Mouse (Mus musculus) limb, embryonic 11.5 days (tissue): ENCODE data around the gene Gsdme. TPM values are rescaled to one million over a fixed set of nuclear protein-coding genes. Genes with fewer than 3 reads are reported as not detected.

Source experiments
- ATAC-seq: fragments of 200-750 bp; cut with Nextera tagmentation; 2 replicates; pipeline ENCODE4 v1.8.0; 2017; ENCODE audit warnings: low read depth; ENCODE audit not compliant: insufficient number of reproducible peaks, low FRiP score, low TSS enrichment
- DNase-seq: peaks from one replicate; pipeline ENCODE4 v3.0.0-alpha.2; 2015; ENCODE audit warnings: low spot score
- H3K27ac ChIP-seq: fragments of 300-500 bp; sonication (generic); replicated peaks from 2 replicates; pipeline ENCODE4 v1.5.1; 2014; ENCODE audit warnings: low read depth, mild to moderate bottlenecking, low read length
- H3K27me3 ChIP-seq: fragments of 300-500 bp; sonication (generic); 2 replicates; pipeline ENCODE4 v1.6.1; 2014; ENCODE audit warnings: mild to moderate bottlenecking, low read length, mixed read lengths; ENCODE audit not compliant: control insufficient read depth, insufficient read depth
- H3K36me3 ChIP-seq: fragments of 300-500 bp; sonication (generic); 2 replicates; pipeline ENCODE4 v1.6.1; 2014; ENCODE audit warnings: mild to moderate bottlenecking, low read length, moderate library complexity, mixed read lengths; ENCODE audit not compliant: control insufficient read depth, insufficient read depth
- H3K4me1 ChIP-seq: fragments of 300-500 bp; sonication (generic); 2 replicates; pipeline ENCODE4 v1.6.1; 2014; ENCODE audit warnings: low read length, mixed read lengths; ENCODE audit not compliant: control insufficient read depth, insufficient read depth
- H3K4me2 ChIP-seq: fragments of 300-500 bp; sonication (generic); 2 replicates; pipeline ENCODE4 v1.6.1; 2014; ENCODE audit warnings: low read depth, mild to moderate bottlenecking, moderate library complexity; ENCODE audit not compliant: severe bottlenecking
- H3K4me3 ChIP-seq: fragments of 300-500 bp; sonication (generic); 2 replicates; pipeline ENCODE4 v1.5.1; 2014; ENCODE audit warnings: low read depth, low read length
- H3K9ac ChIP-seq: fragments of 300-500 bp; sonication (generic); 2 replicates; pipeline ENCODE4 v1.6.1; 2014; ENCODE audit warnings: mild to moderate bottlenecking, low read length
- H3K9me3 ChIP-seq: fragments of 300-500 bp; sonication (generic); 2 replicates; pipeline ENCODE4 v1.6.1; 2016; ENCODE audit warnings: low read length; ENCODE audit not compliant: control insufficient read depth
- WGBS: fragments of 180-500 bp; shearing (Covaris S2); extraction: QIAGEN DNeasy Blood & Tissue Kit; methylation state at CpG from one replicate; pipeline ENCODE4 v1.1.7; 2014; 5-methylcytosine and 5-hydroxymethylcytosine counted together
- polyA plus RNA-seq: library from polyadenylated mRNA; unstranded; fragments of >200 nt; fragmentation: Nextera tagmentation; extraction: Ambion mirVana; gene quantifications from 2 replicates; pipeline ENCODE4 v1.2.1, GENCODE M21; 2014

Gene Gsdme
- polyA plus RNA-seq, 1 experiment from 2014 or later = 43.1 TPM

GRCm38 (mm10) chr6:50261201-50261921 is 2.3 kb downstream of the Gsdme start:
- H3K36me3 ChIP-seq = no peaks in the 10 kb centered on the region
- ATAC-seq (peak; percentile 47; the same call in 1 of the 2 replicates), DNase-seq (peak; percentile 91)
- H3K27me3 ChIP-seq = no peaks in the 10 kb centered on the region
- H3K4me2 ChIP-seq = peak overlapping the region; percentile 62
- peak overlapping the region; percentile 39 for H3K4me3 ChIP-seq
- WGBS = 3% methylated on average over 28 of the region's 35 CpGs
- no peak overlapping the region for H3K27ac ChIP-seq
- peak overlapping the region; percentile 52 for H3K9ac ChIP-seq
- no peaks in the 10 kb centered on the region for H3K4me1 ChIP-seq
- no peaks in the 10 kb centered on the region for H3K9me3 ChIP-seq

- H3K4me1 ChIP-seq = no peaks in the 10 kb centered on the region
- ATAC-seq = no peak
- 80% methylated on average over 5 of the region's 5 CpGs for WGBS
- H3K27ac ChIP-seq = no peak overlapping the region
- H3K36me3 ChIP-seq = no peaks in the 10 kb centered on the region
- no peak overlapping the region for H3K4me2 ChIP-seq
- no peaks in the 10 kb centered on the region for H3K27me3 ChIP-seq
- H3K9me3 ChIP-seq = no peaks in the 10 kb centered on the region
- no peak for DNase-seq
- no peak overlapping the region for H3K9ac ChIP-seq
- H3K4me3 ChIP-seq = no peak overlapping the region
Observed at GRCm38 (mm10) chr6:50255356-50255755, 8.3 kb downstream of the Gsdme start.

- Histone ChIP-seq H3K27ac (no peak overlapping the region), H3K4me1 (no peaks in the 10 kb centered on the region), H3K4me2 (no peak overlapping the region), H3K9ac (no peak overlapping the region), H3K4me3 (no peak overlapping the region), H3K27me3 (no peaks in the 10 kb centered on the region), H3K9me3 (no peaks in the 10 kb centered on the region), H3K36me3 (no peaks in the 10 kb centered on the region)
- whole genome bisulfite sequencing = 79% methylated on average over 10 of the region's 10 CpGs
- ATAC-seq = no peak
- DNase-seq = no peak
Observed at GRCm38 (mm10) chr6:50254723-50255184, 8.9 kb downstream of the Gsdme start.

- WGBS = 80% methylated on average over 5 of the region's 5 CpGs
Observed at GRCm38 (mm10) chr6:50252690-50253089, 11.0 kb downstream of the Gsdme start.

GRCm38 (mm10) chr6:50247791-50248190 is 15.9 kb downstream of the Gsdme start:
- ATAC-seq = no peak
- 91% methylated on average over 4 of the region's 4 CpGs for WGBS
- Histone ChIP-seq H3K9ac (no peak overlapping the region), H3K4me3 (no peak overlapping the region), H3K27ac (no peak overlapping the region), H3K4me2 (no peak overlapping the region), H3K4me1 (no peaks in the 10 kb centered on the region), H3K27me3 (no peaks in the 10 kb centered on the region), H3K36me3 (no peaks in the 10 kb centered on the region), H3K9me3 (no peaks in the 10 kb centered on the region)
- no peak for DNase-seq

More at GRCm38 (mm10) chr6:50252690-50253089, 11.0 kb downstream of the Gsdme start:
- DNase-seq = no peak
- Histone ChIP-seq H3K4me3 (no peak overlapping the region), H3K9ac (no peak overlapping the region), H3K4me2 (no peak overlapping the region), H3K27ac (no peak overlapping the region), H3K36me3 (no peaks in the 10 kb centered on the region), H3K27me3 (no peaks in the 10 kb centered on the region), H3K9me3 (no peaks in the 10 kb centered on the region), H3K4me1 (no peaks in the 10 kb centered on the region)
- ATAC-seq = no peak

GRCm38 (mm10) chr6:50247356-50247755 is 16.3 kb downstream of the Gsdme start:
- Histone ChIP-seq H3K4me1 (no peaks in the 10 kb centered on the region), H3K27ac (no peak overlapping the region), H3K9me3 (no peaks in the 10 kb centered on the region), H3K9ac (no peak overlapping the region), H3K27me3 (no peaks in the 10 kb centered on the region), H3K4me2 (no peak overlapping the region), H3K36me3 (no peaks in the 10 kb centered on the region), H3K4me3 (no peak overlapping the region)
- 76% methylated on average over 2 of the region's 2 CpGs for WGBS
- no peak for DNase-seq
- no peak for ATAC-seq

- no peaks in the 10 kb centered on the region for H3K4me1 ChIP-seq
- no peaks in the 10 kb centered on the region for H3K36me3 ChIP-seq
- H3K4me2 ChIP-seq = no peak overlapping the region
- 82% methylated on average over 4 of the region's 4 CpGs for WGBS
- H3K27me3 ChIP-seq = no peaks in the 10 kb centered on the region
- DNase-seq (no peak), ATAC-seq (no peak)
- no peak overlapping the region for H3K4me3 ChIP-seq
- no peak overlapping the region for H3K27ac ChIP-seq
- H3K9ac ChIP-seq = no peak overlapping the region
- H3K9me3 ChIP-seq = no peaks in the 10 kb centered on the region
Observed at GRCm38 (mm10) chr6:50244967-50245366, 18.7 kb downstream of the Gsdme start.

GRCm38 (mm10) chr6:50244126-50244525 is 19.5 kb downstream of the Gsdme start:
- WGBS = 79% methylated on average over 4 of the region's 4 CpGs
- no peaks in the 10 kb centered on the region for H3K27me3 ChIP-seq
- H3K4me3 ChIP-seq = no peak overlapping the region
- ATAC-seq (no peak), DNase-seq (no peak)
- H3K4me1 ChIP-seq = no peaks in the 10 kb centered on the region
- no peaks in the 10 kb centered on the region for H3K36me3 ChIP-seq
- no peaks in the 10 kb centered on the region for H3K9me3 ChIP-seq
- no peak overlapping the region for H3K9ac ChIP-seq
- no peak overlapping the region for H3K27ac ChIP-seq
- no peak overlapping the region for H3K4me2 ChIP-seq

GRCm38 (mm10) chr6:50240437-50240836 is 23.2 kb downstream of the Gsdme start:
- DNase-seq (no peak), ATAC-seq (no peak)
- 38% methylated on average over 5 of the region's 5 CpGs for whole genome bisulfite sequencing
- Histone ChIP-seq H3K27me3 (no peaks in the 10 kb centered on the region), H3K36me3 (no peaks in the 10 kb centered on the region), H3K9me3 (no peaks in the 10 kb centered on the region), H3K27ac (no peak overlapping the region), H3K4me3 (no peak overlapping the region), H3K4me1 (no peaks in the 10 kb centered on the region), H3K9ac (no peak overlapping the region), H3K4me2 (no peak overlapping the region)
